Mouse (Mus musculus) T-cell, adult 2 months (primary cell): ENCODE results near the gene Il1r2.

Source experiments
- DNase-seq: peaks from one replicate; pipeline ENCODE4 v3.0.0; 2022; ENCODE audit warnings: low spot score

Il1r2 gene

GRCm38 (mm10) chr1:40073779-40074178, at the start of gene Il1r2:
Il1r2 (plus strand) TSS chr1:40074079.
- no peak for DNase-seq

GRCm38 (mm10) chr1:40024554-40025320, 49.1 kb upstream of the Il1r2 start:
- no peak for DNase-seq

- DNase-seq, result no peak
Measured at GRCm38 (mm10) chr1:40025416-40025815, 48.5 kb upstream of the Il1r2 start.

GRCm38 (mm10) chr1:40027116-40027620, 46.7 kb upstream of the Il1r2 start:
- no peak for DNase-seq

GRCm38 (mm10) chr1:40028207-40028998, 45.5 kb upstream of the Il1r2 start:
- no peak for DNase-seq

- no peak for DNase-seq
Measured at GRCm38 (mm10) chr1:40029597-40029996, 44.3 kb upstream of the Il1r2 start.

GRCm38 (mm10) chr1:40030287-40030975, 43.4 kb upstream of the Il1r2 start:
- DNase-seq, result no peak

GRCm38 (mm10) chr1:40030976-40031356, 42.9 kb upstream of the Il1r2 start:
- DNase-seq, result no peak

GRCm38 (mm10) chr1:40031626-40032025, 42.3 kb upstream of the Il1r2 start:
- no peak for DNase-seq

GRCm38 (mm10) chr1:40033315-40033714, 40.6 kb upstream of the Il1r2 start:
- DNase-seq, result no peak

GRCm38 (mm10) chr1:40033743-40034420, 40.0 kb upstream of the Il1r2 start:
- DNase-seq, result no peak

- no peak for DNase-seq
Measured at GRCm38 (mm10) chr1:40037831-40038230, 36.0 kb upstream of the Il1r2 start.

- DNase-seq, result no peak
Measured at GRCm38 (mm10) chr1:40045686-40046085, 28.2 kb upstream of the Il1r2 start.

GRCm38 (mm10) chr1:40046600-40046999, 27.3 kb upstream of the Il1r2 start:
- no peak for DNase-seq

- DNase-seq, result no peak
Measured at GRCm38 (mm10) chr1:40051157-40051556, 22.7 kb upstream of the Il1r2 start.

- no peak for DNase-seq
Measured at GRCm38 (mm10) chr1:40052156-40052555, 21.7 kb upstream of the Il1r2 start.

- DNase-seq, result no peak
Measured at GRCm38 (mm10) chr1:40053071-40053470, 20.8 kb upstream of the Il1r2 start.

- DNase-seq, result no peak
Measured at GRCm38 (mm10) chr1:40055051-40055450, 18.8 kb upstream of the Il1r2 start.

GRCm38 (mm10) chr1:40055963-40056362, 17.9 kb upstream of the Il1r2 start:
- no peak for DNase-seq

GRCm38 (mm10) chr1:40057351-40057750, 16.5 kb upstream of the Il1r2 start:
- DNase-seq, result no peak

GRCm38 (mm10) chr1:40058013-40058412, 15.9 kb upstream of the Il1r2 start:
- DNase-seq, result no peak
